Mouse (Mus musculus): ENCODE measurements around the gene Masp1. TPM values are rescaled to one million over a fixed set of nuclear protein-coding genes. Genes with fewer than 3 reads are reported as not detected.
A peak's percentile ranks its signal among the peaks of the same experiment; 100 is the strongest.

Gene Masp1
- polyA plus RNA-seq, 1 experiment = 16.4 TPM

DNA sequence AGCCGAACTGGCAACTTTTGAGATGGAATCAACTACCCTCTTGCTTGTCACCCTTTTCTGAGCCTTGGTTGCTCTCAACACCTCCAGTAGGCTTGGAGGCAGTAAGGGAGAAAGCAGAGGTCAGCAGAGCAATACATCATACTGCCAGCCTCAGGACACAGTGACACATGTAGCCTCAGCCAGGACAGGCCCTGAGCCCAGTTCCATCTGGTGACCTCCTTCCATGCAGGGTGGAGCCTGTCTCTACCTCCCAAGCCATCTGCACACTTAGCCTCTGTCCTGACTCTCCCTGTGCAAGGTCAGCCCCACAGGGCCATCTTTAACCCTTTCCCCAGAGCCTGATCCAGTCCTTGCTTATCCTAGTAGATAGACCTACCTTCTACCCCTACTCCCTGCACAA is 92.9 kb downstream of the Masp1 start:
- Histone ChIP-seq H3ac (ENCODE audit: control insufficient read depth, insufficient read length) (no peak overlapping the region), H3K4me2 (ENCODE audit: low read depth) (no peak overlapping the region), H3K36me3 (ENCODE audit: control insufficient read depth, insufficient read depth) (no peaks in the 10 kb centered on the region), H3K79me2 (ENCODE audit: control insufficient read depth, insufficient read depth) (no peaks in the 10 kb centered on the region), H3K27me3 (ENCODE audit: control insufficient read depth, insufficient read depth, insufficient read length) (no peaks in the 10 kb centered on the region), H3K4me3 (no peak overlapping the region)
- no peak for TF ChIP-seq MYOD1 (IDR thresholded peaks at IDR 0.05; ENCODE audit: control insufficient read depth in 1 of 3, insufficient read length in 2 of 3, low read depth in 2 of 3)

DNA sequence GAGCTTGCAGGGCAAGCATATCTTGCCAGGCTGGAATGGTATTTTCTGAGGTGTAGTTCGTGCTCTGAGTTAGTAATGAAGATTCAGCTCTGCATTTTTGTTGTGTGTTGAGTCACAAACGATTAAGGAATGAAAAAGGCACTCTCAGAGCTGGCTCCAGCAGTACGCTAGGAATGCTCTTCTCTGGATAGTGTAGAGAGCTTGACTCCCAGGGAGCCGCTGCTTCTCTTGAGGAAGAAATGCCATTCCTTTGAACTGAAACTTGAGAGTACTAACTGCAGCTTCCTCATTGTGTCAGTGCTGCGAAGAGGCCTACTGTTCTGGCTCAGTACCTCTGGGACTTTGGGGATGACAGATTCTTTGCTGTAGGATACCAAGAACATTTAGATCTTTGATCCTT is 96.8 kb downstream of the Masp1 start:
- Histone ChIP-seq H3K36me3 (ENCODE audit: control insufficient read depth, insufficient read depth) (no peaks in the 10 kb centered on the region), H3ac (ENCODE audit: control insufficient read depth, insufficient read length) (no peak overlapping the region), H3K79me2 (ENCODE audit: control insufficient read depth, insufficient read depth) (no peaks in the 10 kb centered on the region), H3K4me3 (no peak overlapping the region), H3K27me3 (ENCODE audit: control insufficient read depth, insufficient read depth, insufficient read length) (no peaks in the 10 kb centered on the region), H3K4me2 (ENCODE audit: low read depth) (no peak overlapping the region)
- no peak for TF ChIP-seq MYOG (IDR thresholded peaks at IDR 0.05; ENCODE audit: control insufficient read depth in 1 of 3, insufficient read depth in 1 of 3, insufficient read length in 2 of 3, low read depth in 2 of 3)
- no peak for TF ChIP-seq E2F4 (IDR thresholded peaks at IDR 0.05; ENCODE audit: insufficient read depth)
- TF ChIP-seq TCF3 (IDR thresholded peaks at IDR 0.05; ENCODE audit: insufficient read length, low read depth) = no peak
- no peak for TF ChIP-seq REST (IDR thresholded peaks at IDR 0.05; ENCODE audit: insufficient read depth, insufficient read length)
- TF ChIP-seq MYOD1 (IDR thresholded peaks at IDR 0.05; ENCODE audit: control insufficient read depth in 1 of 3, insufficient read length in 2 of 3, low read depth in 2 of 3) = no peak
- no peak for TF ChIP-seq SRF (IDR thresholded peaks at IDR 0.05; ENCODE audit: control insufficient read depth, insufficient read length, low read depth)
- TF ChIP-seq POLR2AphosphoS2 (IDR thresholded peaks at IDR 0.05; ENCODE audit: insufficient read length, low read depth) = no peak
- TF ChIP-seq CEBPB (IDR thresholded peaks at IDR 0.05; ENCODE audit: insufficient read depth, poor library complexity, severe bottlenecking) = no peak
- TF ChIP-seq POLR2A (IDR thresholded peaks at IDR 0.05; ENCODE audit: insufficient read length, low read depth) = no peak
- TF ChIP-seq USF1 (IDR thresholded peaks at IDR 0.05; ENCODE audit: low read depth) = no peak
- no peak for TF ChIP-seq MAX (IDR thresholded peaks at IDR 0.05; ENCODE audit: low read depth)
- no peak for TF ChIP-seq TCF12 (IDR thresholded peaks at IDR 0.05; ENCODE audit: insufficient read depth, poor library complexity, severe bottlenecking)

DNA sequence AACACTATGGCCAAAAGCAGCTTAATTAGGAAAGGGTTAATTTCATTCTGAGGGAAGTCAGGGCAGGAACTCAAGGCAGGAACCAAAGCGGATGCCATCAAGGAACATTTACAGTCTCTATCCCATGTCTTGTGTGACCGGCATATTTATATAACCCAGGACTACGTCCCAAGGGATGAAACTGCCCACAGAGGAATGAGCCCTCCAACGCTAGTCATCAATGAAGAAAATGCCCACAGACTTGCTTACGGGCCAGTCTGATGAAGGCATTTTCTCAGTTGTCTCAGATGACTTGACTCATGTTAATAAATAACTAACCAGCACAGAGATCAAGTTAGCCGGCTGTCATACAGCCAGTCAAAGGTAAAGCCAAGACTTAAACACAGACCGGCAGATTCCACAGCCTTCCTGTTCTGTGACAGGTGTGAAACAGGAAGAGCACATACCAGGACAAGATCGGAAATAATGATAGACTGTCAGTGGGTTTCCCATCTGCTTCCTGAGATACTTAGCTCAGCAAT is 101.0 kb downstream of the Masp1 start:
- H3ac ChIP-seq (ENCODE audit: control insufficient read depth, insufficient read length) = no peak overlapping the region
- no peak for TF ChIP-seq USF1 (IDR thresholded peaks at IDR 0.05; ENCODE audit: low read depth)
- TF ChIP-seq MAX (IDR thresholded peaks at IDR 0.05; ENCODE audit: low read depth) = no peak
- TF ChIP-seq CEBPB (IDR thresholded peaks at IDR 0.05; ENCODE audit: insufficient read depth, poor library complexity, severe bottlenecking) = no peak
- no peak for TF ChIP-seq TCF3 (IDR thresholded peaks at IDR 0.05; ENCODE audit: insufficient read length, low read depth)
- peak in 1 of 3 experiments; percentile 19 for TF ChIP-seq MYOD1 (IDR thresholded peaks at IDR 0.05; ENCODE audit: control insufficient read depth in 1 of 3, insufficient read length in 2 of 3, low read depth in 2 of 3)
- H3K4me2 ChIP-seq (ENCODE audit: low read depth) = no peak overlapping the region
- H3K27me3 ChIP-seq (ENCODE audit: control insufficient read depth, insufficient read depth, insufficient read length) = no peaks in the 10 kb centered on the region
- no peaks in the 10 kb centered on the region for H3K36me3 ChIP-seq (ENCODE audit: control insufficient read depth, insufficient read depth)
- no peak overlapping the region for H3K4me3 ChIP-seq
- no peaks in the 10 kb centered on the region for H3K79me2 ChIP-seq (ENCODE audit: control insufficient read depth, insufficient read depth)

DNA sequence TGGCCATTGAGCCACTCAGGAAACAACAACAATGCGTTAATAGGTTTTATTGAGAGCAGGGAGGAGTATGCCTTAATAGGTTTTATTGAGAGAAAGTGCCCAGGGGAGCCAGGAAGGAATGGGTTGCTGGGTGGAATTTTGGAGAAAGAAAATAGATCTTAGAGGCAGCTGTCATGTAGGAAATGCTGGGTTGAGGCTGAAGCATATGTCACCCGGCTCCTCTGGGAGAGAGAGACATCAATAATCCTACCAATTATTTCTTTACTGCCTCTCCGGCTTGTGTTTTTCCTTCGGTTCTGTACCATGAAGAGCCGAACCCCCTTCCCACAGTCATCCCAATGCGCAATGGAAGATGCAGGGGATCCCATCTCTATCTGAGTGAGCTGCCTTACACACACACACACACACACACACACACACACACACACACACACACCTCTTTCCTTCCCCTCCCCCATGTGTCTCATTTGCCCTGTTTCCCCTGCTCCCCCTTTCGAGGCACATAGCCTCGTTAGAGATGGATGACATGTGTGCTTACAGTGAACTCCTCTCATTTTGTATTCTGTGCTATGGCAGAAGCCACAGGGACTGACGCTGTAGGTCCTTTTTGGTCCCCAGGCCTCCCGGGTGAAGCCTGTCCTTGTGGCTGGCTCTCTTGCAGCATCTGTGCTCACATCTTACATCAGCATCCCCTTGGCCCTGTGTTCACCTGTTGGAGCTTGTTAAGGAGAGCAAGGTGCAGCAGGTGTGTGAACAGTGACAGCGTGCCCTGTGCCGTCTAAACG is 103.0 kb downstream of the Masp1 start:
- Histone ChIP-seq H3K4me2 (ENCODE audit: low read depth) (no peak overlapping the region), H3ac (ENCODE audit: control insufficient read depth, insufficient read length) (no peak overlapping the region), H3K36me3 (ENCODE audit: control insufficient read depth, insufficient read depth) (no peaks in the 10 kb centered on the region), H3K27me3 (ENCODE audit: control insufficient read depth, insufficient read depth, insufficient read length) (no peaks in the 10 kb centered on the region), H3K79me2 (ENCODE audit: control insufficient read depth, insufficient read depth) (no peaks in the 10 kb centered on the region), H3K4me3 (no peak overlapping the region)
- TF ChIP-seq REST (IDR thresholded peaks at IDR 0.05; ENCODE audit: insufficient read depth, insufficient read length) (no peak), CEBPB (IDR thresholded peaks at IDR 0.05; ENCODE audit: insufficient read depth, poor library complexity, severe bottlenecking) (no peak), USF1 (IDR thresholded peaks at IDR 0.05; ENCODE audit: low read depth) (no peak), E2F4 (IDR thresholded peaks at IDR 0.05; ENCODE audit: insufficient read depth) (no peak), SRF (IDR thresholded peaks at IDR 0.05; ENCODE audit: control insufficient read depth, insufficient read length, low read depth) (no peak), MAX (IDR thresholded peaks at IDR 0.05; ENCODE audit: low read depth) (no peak), MYOD1 (IDR thresholded peaks at IDR 0.05; ENCODE audit: control insufficient read depth in 1 of 3, insufficient read length in 2 of 3, low read depth in 2 of 3) (no peak), TCF3 (IDR thresholded peaks at IDR 0.05; ENCODE audit: insufficient read length, low read depth) (no peak), MYOG (IDR thresholded peaks at IDR 0.05; ENCODE audit: control insufficient read depth in 1 of 3, insufficient read depth in 1 of 3, insufficient read length in 2 of 3, low read depth in 2 of 3) (no peak), TCF12 (IDR thresholded peaks at IDR 0.05; ENCODE audit: insufficient read depth, poor library complexity, severe bottlenecking) (no peak), POLR2AphosphoS2 (IDR thresholded peaks at IDR 0.05; ENCODE audit: insufficient read length, low read depth) (no peak), POLR2A (IDR thresholded peaks at IDR 0.05; ENCODE audit: insufficient read length, low read depth) (no peak)

DNA sequence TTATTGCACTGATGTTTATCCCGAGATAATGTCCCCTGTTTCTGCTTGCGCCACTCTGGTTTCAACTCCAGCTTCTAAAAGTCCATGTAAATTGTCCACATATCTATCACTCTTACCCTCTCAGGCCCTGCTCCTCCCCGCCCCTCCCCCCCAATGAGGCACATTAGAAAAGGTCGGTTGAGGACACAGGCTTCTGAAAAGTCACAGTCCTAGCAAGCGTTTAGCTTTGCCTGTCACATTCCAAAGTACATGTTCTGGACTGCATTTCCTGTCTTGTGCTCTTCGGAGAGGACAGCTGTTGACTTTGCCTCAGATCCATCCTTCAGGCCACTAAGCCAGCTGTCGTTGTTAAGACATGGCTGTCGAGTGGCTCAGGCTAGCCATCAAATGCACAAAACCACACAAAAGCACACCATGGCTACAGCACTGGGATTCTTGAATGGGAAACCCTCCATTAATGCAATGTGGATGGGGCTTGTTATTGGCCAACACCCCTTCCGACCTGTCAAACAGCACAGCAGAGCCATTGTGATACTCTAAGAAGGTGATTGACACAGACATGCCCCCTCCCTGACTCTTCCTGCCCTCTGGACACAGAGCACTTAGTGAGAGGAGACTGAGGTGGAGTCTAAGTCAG is 103.8 kb downstream of the Masp1 start:
- Histone ChIP-seq H3K27me3 (ENCODE audit: control insufficient read depth, insufficient read depth, insufficient read length) (no peaks in the 10 kb centered on the region), H3K4me2 (ENCODE audit: low read depth) (peak overlapping the region; percentile 9), H3K36me3 (ENCODE audit: control insufficient read depth, insufficient read depth) (no peaks in the 10 kb centered on the region), H3K4me3 (no peak overlapping the region), H3ac (ENCODE audit: control insufficient read depth, insufficient read length) (no peak overlapping the region), H3K79me2 (ENCODE audit: control insufficient read depth, insufficient read depth) (no peaks in the 10 kb centered on the region)
- TF ChIP-seq E2F4 (IDR thresholded peaks at IDR 0.05; ENCODE audit: insufficient read depth) (no peak), CEBPB (IDR thresholded peaks at IDR 0.05; ENCODE audit: insufficient read depth, poor library complexity, severe bottlenecking) (no peak), POLR2AphosphoS2 (IDR thresholded peaks at IDR 0.05; ENCODE audit: insufficient read length, low read depth) (no peak), SRF (IDR thresholded peaks at IDR 0.05; ENCODE audit: control insufficient read depth, insufficient read length, low read depth) (no peak), USF1 (IDR thresholded peaks at IDR 0.05; ENCODE audit: low read depth) (no peak), TCF12 (IDR thresholded peaks at IDR 0.05; ENCODE audit: insufficient read depth, poor library complexity, severe bottlenecking) (peak; percentile 55), TCF3 (IDR thresholded peaks at IDR 0.05; ENCODE audit: insufficient read length, low read depth) (peak; percentile 6), POLR2A (IDR thresholded peaks at IDR 0.05; ENCODE audit: insufficient read length, low read depth) (no peak), MYOD1 (IDR thresholded peaks at IDR 0.05; ENCODE audit: control insufficient read depth in 1 of 3, insufficient read length in 2 of 3, low read depth in 2 of 3) (peak; percentile 4 to 89 (median 87)), MYOG (IDR thresholded peaks at IDR 0.05; ENCODE audit: control insufficient read depth in 1 of 3, insufficient read depth in 1 of 3, insufficient read length in 2 of 3, low read depth in 2 of 3) (peak; percentile 43 to 91 (median 64)), MAX (IDR thresholded peaks at IDR 0.05; ENCODE audit: low read depth) (no peak)
